In genomic region chr2:109374881-109375280, GRCm38 (mm10) we compare ENCODE assay signal across 24 mouse cellular contexts.
DNase-seq lines count a peak whose midpoint lies in the region; ATAC-seq and TF ChIP-seq lines count a peak whose summit lies in the region.
"Had no signal": no experiment of that assay in that cellular context is flagged by ENCODE, and none has a peak within 500 bp of the region (broad histone marks: within the 10 kb centered on the region; RNA-seq: fewer than 3 reads in every experiment).

No protein-coding gene starts in this region.

- H3K4me3 ChIP-seq in intestine, postnatal 0 days (ENCODE audit: low read depth, low read length), result no peak overlapping the region

- H3K27ac ChIP-seq in intestine, postnatal 0 days (ENCODE audit: low read depth, low read length), result no peak overlapping the region

- H3K4me2 ChIP-seq in intestine, postnatal 0 days (replicated peaks; ENCODE audit: low read depth), result no peak overlapping the region

- 49% methylated on average over 2 of the region's 2 CpGs for WGBS in intestine, postnatal 0 days

- ATAC-seq in intestine, postnatal 0 days, result no peak
- ATAC-seq: activated CD4-positive, CD25-positive, alpha-beta regulatory T cell, adult 4 months; CD4-positive, CD25-positive, alpha-beta regulatory T cell, adult 4 months; Patski had no signal

- H3K4me1 ChIP-seq in intestine, postnatal 0 days (replicated peaks; ENCODE audit: control insufficient read depth, insufficient read depth, low read length), result no peaks in the 10 kb centered on the region

- DNase-seq in ES-CJ7 (ENCODE audit: low read depth, low spot score) (peak; percentile 43), R1 (ENCODE audit: low read depth, low spot score) (peak; percentile 69), ZHBTc4 (ENCODE audit: low read depth, low spot score) (peak; percentile 57)
- no peak for DNase-seq in thymus, postnatal 0 days (ENCODE audit: low spot score)
- no peak for DNase-seq in cerebellum, postnatal 4 days (ENCODE audit: low spot score in 2 of 2)
- DNase-seq: adrenal gland, adult 2 months; adrenal gland, adult 8-10 months; adrenal gland, postnatal 10 days; adrenal gland, postnatal 14 days; adrenal gland, postnatal 25 days; adrenal gland, postnatal 36 days; B cell, adult 2 months; cerebellum, adult 11 months; cerebellum, adult 11-12 months; cerebellum, adult 18-20 months; cerebellum, adult 2 months; cerebellum, adult 8-10 months; cerebellum, adult 9-10 months had no signal

- no peaks in the 10 kb centered on the region for H3K9me3 ChIP-seq in intestine, postnatal 0 days (ENCODE audit: control insufficient read depth)
- H3K9me3 ChIP-seq: G1E had no signal

- no peak for TF ChIP-seq CTCF in intestine, postnatal 0 days (IDR thresholded peaks at IDR 0.05; ENCODE audit: low read depth)

- no peaks in the 10 kb centered on the region for H3K27me3 ChIP-seq in intestine, postnatal 0 days (replicated peaks; ENCODE audit: control insufficient read depth, insufficient read depth, low read length)
- H3K27me3 ChIP-seq: CH12.LX, Patski had no signal

- no peak overlapping the region for H3K9ac ChIP-seq in intestine, postnatal 0 days (ENCODE audit: low read depth, low read length)

- H3K36me3 ChIP-seq in intestine, postnatal 0 days (ENCODE audit: control insufficient read depth, insufficient read depth), result no peaks in the 10 kb centered on the region
- H3K36me3 ChIP-seq: G1E had no signal

Comparison
In these comparisons a context has a peak if more than half of its experiments do, and no peak if none do; other contexts are left out.
1. DNase-seq: peak in ES-CJ7 (single experiment), R1 (single experiment) and ZHBTc4 (single experiment); none in thymus, postnatal 0 days (single experiment) and cerebellum, postnatal 4 days (0 of 2).